Mouse (Mus musculus) stomach, postnatal 0 days (tissue): Measurements from ENCODE around the gene Srrt. TPM values are rescaled to one million over a fixed set of nuclear protein-coding genes. Genes with fewer than 3 reads are reported as not detected.

Source experiments
- ATAC-seq: fragments of 200-750 bp; cut with Nextera tagmentation; 2 replicates; pipeline ENCODE4 v1.8.0; 2017; ENCODE audit not compliant: low FRiP score, low TSS enrichment
- DNase-seq: peaks from one replicate; pipeline ENCODE4 v3.0.0-alpha.2; 2016; ENCODE audit warnings: low spot score
- H3K27ac ChIP-seq: fragments of 300-500 bp; sonication (generic); replicated peaks from 2 replicates; pipeline ENCODE4 v1.5.1; 2014; ENCODE audit warnings: mild to moderate bottlenecking, control low read depth
- H3K27me3 ChIP-seq: fragments of 300-500 bp; sonication (generic); 2 replicates; pipeline ENCODE4 v1.6.1; 2014; ENCODE audit warnings: low read length; ENCODE audit not compliant: control insufficient read depth, insufficient read depth
- H3K36me3 ChIP-seq: fragments of 300-500 bp; sonication (generic); 2 replicates; pipeline ENCODE4 v1.6.1; 2014; ENCODE audit warnings: low read length, mixed read lengths; ENCODE audit not compliant: control insufficient read depth, insufficient read depth
- H3K4me1 ChIP-seq: fragments of 300-500 bp; sonication (generic); replicated peaks from 2 replicates; pipeline ENCODE4 v1.6.1; 2014; ENCODE audit warnings: antibody characterized with exemption; ENCODE audit not compliant: control insufficient read depth, insufficient read depth
- H3K4me2 ChIP-seq: fragments of 300-500 bp; sonication (generic); replicated peaks from 2 replicates; pipeline ENCODE4 v1.6.1; 2014; ENCODE audit warnings: low read depth, mild to moderate bottlenecking, control low read depth, moderate library complexity
- H3K4me3 ChIP-seq: fragments of 300-500 bp; sonication (generic); 2 replicates; pipeline ENCODE4 v1.5.1; 2014; ENCODE audit warnings: low read depth, low read length, control low read depth
- H3K9ac ChIP-seq: fragments of 300-500 bp; sonication (generic); 2 replicates; pipeline ENCODE4 v1.6.1; 2014; ENCODE audit warnings: mild to moderate bottlenecking, low read length, control low read depth, mixed read lengths
- H3K9me3 ChIP-seq: fragments of 300-500 bp; sonication (generic); 2 replicates; pipeline ENCODE4 v1.6.1; 2016; ENCODE audit warnings: low read length; ENCODE audit not compliant: control insufficient read depth
- CTCF ChIP-seq: IDR thresholded peaks from 2 replicates; pipeline ENCODE4 v1.5.1; 2016; ENCODE audit warnings: antibody characterized with exemption, low read depth, mild to moderate bottlenecking, moderate library complexity
- EP300 ChIP-seq: optimal IDR thresholded peaks from 2 replicates; pipeline ENCODE3; 2016; ENCODE audit warnings: antibody characterized with exemption
- WGBS: fragments of 180-500 bp; shearing (Covaris S2); extraction: QIAGEN DNeasy Blood & Tissue Kit; methylation state at CpG from one replicate; pipeline ENCODE4 v1.1.7; 2014; 5-methylcytosine and 5-hydroxymethylcytosine counted together
- polyA plus RNA-seq: library from polyadenylated mRNA; unstranded; fragments of >200 nt; fragmentation: Nextera tagmentation; extraction: Ambion mirVana; gene quantifications from 2 replicates; pipeline ENCODE4 v1.2.1, GENCODE M21; 2015

The Srrt gene
- polyA plus RNA-seq, 1 experiment from 2014 or later: 29.3 TPM

- Histone ChIP-seq H3K9ac (peak overlapping the region; percentile 88), H3K9me3 (no peaks in the 10 kb centered on the region), H3K4me2 (peak overlapping the region; percentile 91), H3K4me1 (peaks cover 5% of the 10 kb centered on the region; the same call in 1 of the 2 replicates), H3K36me3 (peaks cover 7% of the 10 kb centered on the region), H3K27ac (peak overlapping the region; percentile 96), H3K4me3 (peak overlapping the region; percentile 81), H3K27me3 (no peaks in the 10 kb centered on the region)
- peak; percentile 47 for TF ChIP-seq EP300
- TF ChIP-seq CTCF: no peak
- ATAC-seq (peak; percentile 52), DNase-seq (no peak)
- WGBS: under 1% methylated on average over 55 of the region's 55 CpGs
These were observed 43.0 kb upstream of the Srrt start for GRCm38 (mm10) chr5:137350205-137351057.

- no peaks in the 10 kb centered on the region for H3K27me3 ChIP-seq
- TF ChIP-seq CTCF (peak; percentile 52), EP300 (peak; percentile 45)
- under 1% methylated on average over 26 of the region's 32 CpGs for WGBS
- peaks cover 4% of the 10 kb centered on the region for H3K36me3 ChIP-seq
- H3K27ac ChIP-seq: peak within 1 kb of the TSS; percentile 96
- ATAC-seq (peak; percentile 93), DNase-seq (peak; percentile 92)
- peaks cover 5% of the 10 kb centered on the region; the same call in 1 of the 2 replicates for H3K4me1 ChIP-seq
- peak within 1 kb of the TSS; percentile 91 for H3K4me2 ChIP-seq
- peak within 1 kb of the TSS; percentile 81 for H3K4me3 ChIP-seq
- peak within 1 kb of the TSS; percentile 88 for H3K9ac ChIP-seq
- H3K9me3 ChIP-seq: no peaks in the 10 kb centered on the region
These were observed 42.1 kb upstream of the Srrt start, which contains the start of gene Ephb4 for GRCm38 (mm10) chr5:137349384-137350204. Ephb4 (plus strand) TSS chr5:137350109.

GRCm38 (mm10) chr5:137348482-137349383 lies 41.3 kb upstream of the Srrt start:
- DNase-seq (peak; percentile 52), ATAC-seq (no peak)
- no peak for TF ChIP-seq CTCF
- TF ChIP-seq EP300: no peak
- 6% methylated on average over 33 of the region's 33 CpGs for WGBS
- Histone ChIP-seq H3K27me3 (no peaks in the 10 kb centered on the region), H3K4me1 (peaks cover 5% of the 10 kb centered on the region; the same call in 1 of the 2 replicates), H3K4me2 (peak overlapping the region; percentile 91), H3K4me3 (peak overlapping the region; percentile 81), H3K9ac (peak overlapping the region; percentile 18), H3K9me3 (no peaks in the 10 kb centered on the region), H3K36me3 (no peaks in the 10 kb centered on the region; the same call in 1 of the 2 replicates), H3K27ac (peak overlapping the region; percentile 96)

GRCm38 (mm10) chr5:137347856-137348255 lies 40.4 kb upstream of the Srrt start:
- H3K27ac ChIP-seq: peak overlapping the region; percentile 96; the same call in 1 of the 2 replicates
- TF ChIP-seq EP300 (no peak), CTCF (no peak)
- no peak for ATAC-seq
- peaks cover 5% of the 10 kb centered on the region; the same call in 1 of the 2 replicates for H3K4me1 ChIP-seq
- H3K4me3 ChIP-seq: no peak overlapping the region
- H3K9ac ChIP-seq: no peak overlapping the region
- no peaks in the 10 kb centered on the region for H3K9me3 ChIP-seq
- 36% methylated on average over 7 of the region's 7 CpGs for WGBS
- no peak overlapping the region; the same call in 1 of the 2 replicates for H3K4me2 ChIP-seq
- DNase-seq: no peak
- no peaks in the 10 kb centered on the region for H3K36me3 ChIP-seq
- no peaks in the 10 kb centered on the region for H3K27me3 ChIP-seq

GRCm38 (mm10) chr5:137346983-137347382 lies 39.5 kb upstream of the Srrt start:
- Histone ChIP-seq H3K27me3 (no peaks in the 10 kb centered on the region), H3K36me3 (no peaks in the 10 kb centered on the region), H3K27ac (no peak overlapping the region), H3K4me3 (no peak overlapping the region), H3K9ac (no peak overlapping the region), H3K4me1 (0 out of 2 replicates have a peak, but pooled peaks cover 5% of the 10 kb centered on the region), H3K4me2 (no peak overlapping the region), H3K9me3 (no peaks in the 10 kb centered on the region)
- WGBS: 68% methylated on average over 4 of the region's 4 CpGs
- ATAC-seq (no peak), DNase-seq (no peak)
- TF ChIP-seq CTCF (no peak), EP300 (no peak)
